Mouse (Mus musculus): ENCODE results near the gene Gm21915.

Gm21915 gene

DNA sequence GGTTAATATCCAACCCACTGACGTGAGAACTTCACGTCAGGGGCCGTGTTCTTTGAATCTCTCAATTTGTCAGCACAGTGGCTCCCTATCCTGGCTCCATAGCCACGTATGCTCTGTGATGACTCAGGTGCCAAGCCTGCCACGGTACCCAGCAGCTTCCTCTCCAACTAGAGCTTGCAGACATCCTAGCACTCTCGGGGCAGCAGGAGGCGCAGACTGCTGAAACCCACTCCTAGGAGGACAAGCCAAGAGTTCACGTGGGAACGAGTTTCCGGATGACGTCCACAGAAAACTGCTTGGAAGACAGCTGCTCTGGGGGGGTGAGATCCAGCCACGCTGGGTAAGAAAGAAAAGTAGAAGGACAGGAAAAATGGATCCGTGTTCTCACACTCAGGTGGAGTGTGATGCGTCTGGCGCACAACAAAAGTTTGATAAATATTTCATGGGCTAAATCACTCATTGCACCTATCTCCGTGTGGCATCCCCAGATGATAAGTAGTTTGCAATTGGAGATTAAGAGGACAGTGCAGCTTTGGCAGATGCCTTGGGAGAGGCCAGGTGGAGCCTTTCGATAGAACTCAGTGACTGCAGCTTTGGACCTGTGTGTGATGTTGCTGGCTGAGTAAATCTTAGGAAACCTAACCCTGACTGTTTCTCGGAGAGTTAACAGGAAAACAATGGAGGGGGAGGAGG lies 46.9 kb downstream of the Gm21915 start:
- DNase-seq (ENCODE audit: low spot score) = no peak

GRCm38 (mm10) chr9:40717875-40718185 lies 47.4 kb downstream of the Gm21915 start:
- no peak for DNase-seq (ENCODE audit: low spot score)
